Mouse (Mus musculus): ENCODE results near the gene Sapcd1.

DNA sequence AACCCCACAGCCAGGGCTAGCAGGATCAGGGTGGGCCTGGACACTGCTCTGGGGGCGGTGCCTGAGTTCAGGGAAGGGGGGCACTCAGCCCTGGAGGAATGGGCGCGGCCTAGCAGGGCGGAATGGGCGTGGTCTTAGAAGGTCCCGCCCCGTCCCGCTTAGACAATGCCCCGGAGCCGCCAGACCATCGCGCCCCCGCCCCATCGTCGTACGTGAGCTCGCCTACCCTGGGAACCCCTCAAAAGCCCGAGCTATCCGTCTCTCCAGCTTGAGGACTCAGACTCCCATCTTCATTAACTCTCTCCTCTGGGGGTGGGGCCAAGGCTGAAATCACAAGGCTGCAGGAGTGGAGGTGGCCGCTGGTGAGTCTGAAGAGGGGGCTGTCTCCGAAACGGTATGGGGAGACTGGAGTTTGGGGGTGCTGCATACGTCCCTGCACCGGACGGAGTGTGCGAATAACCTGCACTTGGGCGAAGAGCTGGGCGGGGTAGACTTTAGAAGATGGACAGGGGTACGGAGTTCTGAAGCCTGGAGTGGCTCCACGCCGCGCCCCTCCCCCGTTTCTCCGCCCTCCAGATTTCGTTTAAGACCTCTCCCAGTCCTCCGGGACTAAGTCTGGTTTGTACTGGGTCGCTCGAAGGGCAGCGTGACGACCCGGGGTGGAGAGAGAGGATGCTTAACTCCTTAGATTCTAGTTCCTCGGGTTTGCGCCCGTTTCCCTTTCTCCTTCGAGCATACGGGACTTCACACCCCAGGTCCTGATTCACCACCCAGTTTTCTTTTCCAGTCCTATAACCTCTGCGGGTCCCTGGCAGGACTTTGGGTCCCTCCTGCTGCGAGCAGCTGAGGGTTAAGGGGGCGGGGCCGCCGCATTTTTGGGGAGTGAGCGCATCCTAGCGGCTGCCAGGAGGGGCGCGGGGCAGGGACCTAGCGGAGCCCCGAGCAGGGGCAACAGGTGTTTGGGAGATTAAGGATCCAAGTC, 31.4 kb upstream of the Sapcd1 start, which contains the start of gene Ddah2:
- TF ChIP-seq POLR2A (IDR thresholded peaks at IDR 0.05; ENCODE audit: low read depth, low read length): peak; percentile 82
- TF ChIP-seq CTCF (IDR thresholded peaks at IDR 0.05; ENCODE audit: borderline replicate concordance, insufficient read depth, low read length): no peak
